Mouse (Mus musculus) lung, postnatal 4 days (tissue): ENCODE measurements at regions not wholly inside any gene's neighbourhood (a gene's known extent, or its start where the extent isn't known, plus 50 kb on each side); places are given as distances from the start of the nearest gene placed in this dataset.

Source experiments
- DNase-seq, 2 experiments: peaks; one replicate each; pipeline ENCODE4 v3.0.0; 2021

- no peak for DNase-seq
These were observed 328.9 kb downstream of the Mex3b start for GRCm38 (mm10) chr7:83195896-83196537.

DNA sequence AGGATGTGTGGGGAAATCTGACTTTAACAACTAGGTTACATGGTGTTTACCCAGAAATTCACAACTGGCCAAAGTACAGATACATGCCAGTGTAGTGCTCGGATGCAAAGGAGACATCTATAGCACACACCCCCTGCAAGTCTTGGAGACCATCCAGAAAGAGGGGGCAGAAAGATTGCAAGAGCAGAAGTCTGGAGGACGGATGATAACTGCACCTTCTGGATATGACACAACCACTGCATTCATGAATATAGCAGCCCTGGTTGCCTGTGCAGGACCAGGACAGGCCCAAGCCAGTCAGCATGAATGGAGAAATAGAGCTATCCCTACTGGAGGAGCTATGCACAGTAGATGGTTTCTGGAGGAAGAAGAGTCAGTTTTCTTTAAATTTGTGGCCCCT, 330.4 kb downstream of the Mex3b start:
- no peak for DNase-seq

DNA sequence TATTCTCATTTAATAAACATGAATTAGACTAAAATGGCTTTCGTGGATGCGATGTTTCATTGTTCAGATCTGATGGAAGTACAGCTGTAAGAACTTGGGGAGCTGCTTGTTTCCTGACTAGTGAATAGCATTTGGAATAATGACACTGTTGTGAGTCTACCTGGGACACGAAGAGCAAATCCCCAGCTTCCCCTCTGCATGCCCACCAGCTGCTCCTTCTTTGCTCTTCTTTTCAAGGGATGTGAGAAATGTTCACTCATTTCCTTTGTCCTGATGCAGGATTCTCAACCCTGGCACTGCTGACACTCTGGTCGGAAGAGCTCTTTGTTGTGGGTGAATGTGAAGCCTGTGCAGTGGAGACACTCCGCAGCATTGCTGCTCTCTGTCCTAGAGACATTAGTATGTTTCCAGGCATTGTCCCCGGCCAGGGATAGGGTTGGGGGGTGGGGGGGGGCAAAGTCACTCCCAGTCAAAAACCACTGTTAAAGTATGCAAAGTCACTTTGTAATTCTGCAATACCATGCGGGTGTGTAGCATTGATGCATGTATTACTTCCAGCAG, 334.1 kb downstream of the Mex3b start:
- DNase-seq = no peak

DNA sequence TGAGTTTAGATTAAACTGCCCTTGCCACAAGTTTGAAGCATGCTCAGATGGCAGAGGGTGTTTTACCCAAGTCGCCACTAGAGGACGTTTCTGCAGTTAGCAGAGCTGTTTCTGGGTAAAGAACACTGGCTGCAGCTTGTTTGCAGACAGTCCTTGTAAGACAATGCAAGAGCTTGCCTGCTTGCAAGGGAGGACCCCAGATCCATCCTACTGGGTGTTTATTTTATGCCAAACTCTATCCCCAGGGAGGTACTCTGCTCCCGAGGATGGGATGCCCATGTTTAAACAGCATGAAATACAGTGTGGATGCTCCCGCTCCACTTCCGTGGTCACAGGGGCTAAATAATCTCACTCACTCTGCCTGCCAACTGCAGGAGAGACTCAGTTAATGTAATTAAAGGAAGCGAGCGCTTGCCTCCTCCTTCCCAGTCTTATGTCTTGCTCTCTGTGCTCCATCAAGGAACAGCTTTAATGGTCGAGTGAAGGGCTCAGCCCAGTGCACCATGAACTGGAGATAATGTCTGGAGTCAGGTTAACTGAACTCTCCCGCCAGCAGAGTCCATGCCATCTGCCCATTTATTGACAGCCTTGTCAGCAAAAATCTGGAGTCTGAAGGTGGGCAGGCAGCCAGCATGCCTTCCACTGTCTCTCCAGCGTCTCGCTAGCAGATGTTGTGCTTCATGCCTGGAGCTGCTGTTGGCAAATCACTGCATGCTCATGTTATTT, 334.8 kb downstream of the Mex3b start:
- DNase-seq = peak; percentile 61 to 84

DNA sequence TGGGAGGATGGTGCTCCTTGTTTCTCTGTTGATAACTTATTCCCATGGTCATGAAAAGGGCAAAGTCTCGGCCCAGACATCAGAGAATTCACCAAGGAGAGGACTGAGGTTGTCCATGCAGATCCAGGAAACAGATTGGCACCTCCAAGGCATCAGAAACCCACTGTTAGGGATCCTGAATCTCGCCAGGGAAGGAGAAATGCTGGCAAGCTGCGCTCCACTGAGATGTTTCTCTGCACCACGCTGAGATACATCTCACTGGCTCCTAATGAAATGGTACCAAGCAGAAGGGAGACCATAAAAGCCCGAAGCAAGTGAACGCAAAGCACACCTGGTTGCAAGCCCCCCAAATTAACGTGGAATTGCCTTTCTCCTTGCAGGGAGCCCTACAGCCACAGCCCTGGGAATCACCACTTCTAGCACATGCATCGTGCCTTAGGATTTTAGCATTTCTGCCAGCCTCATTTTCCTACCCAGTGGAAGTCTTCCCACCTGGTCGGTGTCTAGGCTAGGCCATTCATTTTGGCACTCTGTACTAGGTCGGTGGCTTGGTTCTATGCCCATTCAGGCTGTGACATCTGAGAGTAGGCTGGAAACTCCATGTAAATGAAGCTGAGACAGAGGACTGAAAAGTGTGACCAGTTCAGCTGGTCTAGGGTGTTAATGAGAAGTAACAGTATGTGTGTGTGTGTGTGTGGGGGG, 336.3 kb downstream of the Mex3b start:
- no peak for DNase-seq

- DNase-seq = no peak
These were observed 336.9 kb downstream of the Mex3b start for GRCm38 (mm10) chr7:83204013-83204365.

DNA sequence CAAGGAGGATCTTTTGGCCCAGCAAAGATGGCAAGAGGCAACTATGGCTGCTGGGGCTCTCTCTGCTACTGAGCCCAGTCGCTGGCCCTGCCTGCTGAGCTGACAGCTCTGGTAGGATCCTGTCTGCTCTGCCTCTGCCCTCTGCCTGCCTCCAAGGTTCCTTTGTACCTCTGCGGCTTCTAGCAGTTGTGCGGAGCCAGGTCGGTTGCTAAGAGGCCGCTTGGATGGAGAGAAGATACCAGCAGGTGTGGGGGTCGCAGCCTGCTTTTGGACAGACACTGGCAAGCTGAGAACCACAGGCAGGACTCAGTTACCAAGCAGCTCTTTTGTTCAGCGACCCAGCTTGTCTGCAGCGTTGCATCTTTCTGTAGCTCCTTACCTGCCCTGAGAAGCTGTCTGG, 337.6 kb downstream of the Mex3b start:
- no peak for DNase-seq

DNA sequence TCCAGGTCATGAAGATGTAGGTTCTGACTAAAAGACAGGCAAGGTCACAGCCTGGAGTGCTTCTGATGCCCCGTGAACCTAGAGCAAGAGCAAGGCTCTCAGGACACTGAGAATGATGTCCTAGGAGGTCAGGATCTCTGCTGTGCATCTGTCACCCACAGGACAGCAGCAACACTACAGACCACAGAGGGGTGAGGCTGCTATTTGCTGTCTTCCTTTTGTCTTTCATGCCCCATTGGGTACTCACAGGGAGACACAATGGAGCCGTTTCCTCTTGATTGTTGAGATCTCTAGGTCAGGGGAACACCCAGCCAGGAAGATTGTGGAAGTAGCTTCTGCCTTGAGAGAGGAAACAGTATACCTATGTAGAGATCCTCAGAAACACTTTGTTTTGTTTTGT, 339.9 kb downstream of the Mex3b start:
- no peak for DNase-seq

DNA sequence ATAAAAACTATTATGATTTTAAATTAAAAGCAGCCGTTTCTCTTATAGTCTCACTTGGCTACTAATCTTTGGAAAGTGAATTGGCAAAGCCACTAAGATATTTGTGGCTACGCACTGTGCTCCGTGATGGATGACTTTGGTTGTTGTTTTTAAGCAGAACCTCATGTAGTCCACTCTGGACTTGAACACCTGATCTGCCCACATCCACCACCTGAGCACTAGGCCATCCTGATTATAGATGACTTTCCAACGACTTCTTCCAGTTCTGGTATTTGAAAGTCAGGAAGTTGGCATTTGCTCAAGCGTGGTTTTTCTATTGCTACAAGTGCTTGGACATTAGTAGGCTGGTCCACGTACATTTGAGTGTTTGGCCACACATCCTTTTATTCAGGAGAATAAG, 344.5 kb downstream of the Mex3b start:
- no peak for DNase-seq

DNA sequence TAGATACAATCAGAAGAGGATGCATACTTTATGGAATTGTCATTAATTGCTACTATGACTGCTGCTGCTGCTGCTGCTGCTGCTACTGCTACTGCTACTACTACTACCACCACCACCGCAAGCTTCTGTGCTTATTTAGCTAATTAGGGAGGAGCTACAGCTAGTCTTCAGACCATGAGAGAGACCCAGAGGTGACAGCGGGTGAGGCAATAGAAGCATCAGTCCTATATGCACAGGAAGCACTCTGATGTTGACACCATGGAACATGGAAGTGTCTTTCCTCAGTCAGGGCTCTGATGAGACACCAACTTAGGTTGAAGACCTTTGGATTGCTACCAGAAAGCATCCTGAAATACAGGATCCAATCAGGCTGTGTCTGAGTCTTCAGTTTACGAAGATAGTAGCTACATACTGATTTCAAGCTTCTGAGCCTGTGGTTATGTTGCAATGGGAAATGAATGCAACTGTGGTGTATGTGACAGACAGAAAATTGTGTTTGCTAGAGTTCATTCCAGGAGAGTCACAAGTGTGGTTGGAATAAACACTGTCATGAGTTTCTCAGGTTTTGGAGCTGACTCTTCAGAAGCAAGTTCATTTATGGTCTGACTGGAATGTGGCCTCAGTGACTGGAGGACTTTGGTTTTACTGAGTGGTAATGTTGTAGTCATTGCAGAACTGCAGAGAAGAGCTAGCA, 355.0 kb downstream of the Mex3b start:
- DNase-seq = no peak

GRCm38 (mm10) chr7:83227262-83228108, 357.2 kb upstream of the Tmc3 start:
- no peak for DNase-seq

GRCm38 (mm10) chr7:83230496-83231325, 354.0 kb upstream of the Tmc3 start:
- DNase-seq = peak; percentile 54 to 79

DNA sequence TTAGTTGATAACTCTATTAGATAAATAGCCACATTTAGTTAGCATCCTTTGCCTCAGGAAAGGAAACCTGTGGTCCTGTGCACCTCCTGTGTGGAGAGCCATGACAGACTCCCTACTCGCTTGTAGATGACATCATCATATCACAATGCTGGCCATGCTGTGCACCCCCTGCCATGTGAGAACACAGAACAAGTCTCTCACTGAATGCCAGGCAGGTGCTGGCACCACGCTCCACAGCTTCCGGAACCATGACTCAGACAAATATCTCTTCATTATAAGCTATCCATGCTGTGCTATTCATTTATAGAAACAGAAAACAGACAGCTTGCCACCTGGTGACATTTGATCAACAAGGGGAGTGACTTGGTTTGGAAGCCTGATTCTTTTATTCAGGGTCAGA, 349.1 kb upstream of the Tmc3 start:
- no peak for DNase-seq

DNA sequence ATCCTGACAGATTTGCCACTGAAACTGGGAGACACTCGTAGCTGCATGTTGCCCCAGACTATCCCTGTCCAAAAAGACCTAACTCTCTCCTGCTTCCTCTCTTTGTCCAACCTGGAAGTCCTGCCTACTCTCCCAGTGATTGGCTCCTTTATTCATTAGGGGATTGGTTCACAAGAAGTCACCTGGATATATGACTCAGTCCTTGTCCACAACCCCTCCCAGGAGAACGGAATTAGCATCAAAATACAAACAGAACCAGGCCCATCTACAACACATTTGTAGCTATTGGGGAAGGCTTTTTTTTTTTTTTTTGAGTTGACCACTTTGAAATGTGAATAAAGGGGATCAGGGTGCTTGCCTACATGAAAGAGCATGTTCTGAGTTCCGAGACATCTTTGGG, 347.4 kb upstream of the Tmc3 start:
- no peak for DNase-seq

DNA sequence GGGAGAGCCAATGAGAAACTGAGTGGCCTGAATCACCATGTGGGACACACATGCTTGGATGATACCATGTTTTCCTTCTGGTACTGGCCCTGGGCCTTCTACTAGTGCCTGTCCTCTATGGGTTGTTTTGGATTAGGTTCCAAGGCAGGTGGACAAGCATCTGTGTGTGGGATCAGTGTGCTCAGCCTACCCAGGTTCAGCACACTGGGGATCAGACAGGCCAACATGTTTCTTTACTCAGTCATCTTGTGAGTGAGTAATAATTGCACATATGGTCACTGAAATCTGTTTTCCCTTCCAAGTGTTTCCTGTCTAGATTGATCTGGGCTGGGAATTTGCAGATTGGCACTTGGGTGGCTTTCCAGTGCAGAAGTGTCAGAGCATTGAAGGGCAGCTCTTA, 346.6 kb upstream of the Tmc3 start:
- no peak for DNase-seq

GRCm38 (mm10) chr7:83242233-83242632, 342.5 kb upstream of the Tmc3 start:
- peak; percentile 36 to 76 for DNase-seq

DNA sequence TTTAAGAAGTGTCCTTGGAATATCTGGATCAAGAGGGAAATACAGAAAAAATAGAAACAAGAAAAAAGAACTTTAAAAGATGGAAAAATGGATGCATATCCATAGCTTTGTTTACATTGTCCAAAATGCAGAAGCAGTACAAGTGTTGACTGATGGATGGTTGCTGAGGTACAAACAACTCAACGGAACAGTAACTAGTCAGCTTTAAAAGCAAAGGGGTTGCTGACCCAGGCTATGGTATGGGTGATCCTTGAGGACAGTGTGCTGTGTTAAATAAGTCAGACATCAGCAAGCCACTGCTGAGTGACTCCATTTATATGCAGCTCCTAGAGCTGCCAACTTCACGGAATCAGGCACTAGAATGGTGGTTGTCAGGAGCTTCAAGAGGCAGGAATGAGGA, 338.9 kb upstream of the Tmc3 start:
- no peak for DNase-seq

- DNase-seq = no peak
These were observed 332.6 kb upstream of the Tmc3 start for GRCm38 (mm10) chr7:83251995-83252563.

DNA sequence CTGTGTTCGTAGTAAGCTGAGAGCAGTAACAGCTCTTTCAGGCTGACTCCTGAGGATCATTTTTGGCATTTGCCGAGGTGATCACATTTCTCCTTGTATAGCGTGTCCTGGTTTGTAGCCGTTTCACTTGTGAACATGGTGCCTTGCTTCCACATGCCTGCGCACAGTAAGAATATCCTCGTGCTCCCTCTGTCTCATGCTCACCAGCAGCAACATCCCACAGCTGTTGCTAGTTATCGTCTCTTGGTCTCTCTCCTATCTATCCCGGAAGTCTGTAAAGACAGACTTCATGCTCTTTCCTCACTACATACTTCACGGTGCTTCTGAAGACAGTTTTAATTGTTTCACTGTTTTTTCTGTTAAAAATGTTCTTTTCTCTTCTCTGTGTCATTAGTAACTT, 331.7 kb upstream of the Tmc3 start:
- DNase-seq = peak in 1 of 2 experiments; percentile 22

DNA sequence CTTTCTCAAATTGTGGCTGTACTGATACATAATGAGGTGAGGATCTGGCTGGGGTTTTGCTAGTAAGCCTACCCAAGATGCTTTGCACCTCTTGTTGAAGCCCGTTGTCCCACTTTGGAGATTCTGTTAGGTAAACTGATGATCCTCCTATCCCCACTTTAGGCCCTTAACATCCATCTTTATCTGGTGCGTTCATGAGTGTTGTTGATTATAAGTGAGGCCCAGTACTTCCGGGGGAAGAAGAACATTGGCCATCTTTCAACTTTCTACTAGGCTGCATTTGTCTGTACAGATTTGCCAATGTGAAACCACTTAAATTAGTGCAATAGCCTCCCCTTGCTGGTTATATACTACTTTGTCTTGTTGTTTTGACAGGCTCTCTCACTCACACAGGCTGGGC, 331.3 kb upstream of the Tmc3 start:
- no peak for DNase-seq

- DNase-seq = no peak
These were observed 330.3 kb upstream of the Tmc3 start for GRCm38 (mm10) chr7:83254411-83254810.
